Mouse (Mus musculus) erythroblast, embryonic 14.5 days (primary cell): ENCODE results near the gene Kat2b.

Experiments used
- GATA1 ChIP-seq: IDR thresholded peaks from 2 replicates; pipeline ENCODE4 v1.6.1; 2012; ENCODE audit warnings: low read length, inconsistent platforms, mixed read lengths
- TAL1 ChIP-seq: IDR thresholded peaks from 3 replicates; pipeline ENCODE4 v1.6.1; 2012; ENCODE audit warnings: low read length, inconsistent platforms, mixed read lengths

DNA sequence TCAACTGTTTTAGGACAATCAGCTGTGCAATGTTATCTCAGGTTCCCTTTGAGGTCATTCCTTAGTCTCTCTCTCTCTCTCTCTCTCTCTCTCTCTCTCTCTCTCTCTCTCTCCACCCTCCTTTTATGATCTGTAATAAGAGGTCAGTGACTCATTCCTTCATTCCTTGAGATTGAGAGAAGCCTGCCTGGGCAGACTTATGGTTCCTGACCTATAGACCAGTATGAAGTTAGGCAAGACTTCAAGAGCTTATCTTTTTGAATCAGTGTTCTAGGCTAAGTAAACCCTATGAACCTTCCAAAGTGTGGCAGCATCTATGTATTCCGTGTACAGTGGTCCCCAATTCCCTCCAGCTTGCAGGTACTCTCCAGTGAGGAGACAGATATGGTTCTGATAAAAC is 147.8 kb downstream of the Kat2b start:
- no peak for TF ChIP-seq GATA1
- no peak for TF ChIP-seq TAL1
